Mouse (Mus musculus) small intestine, adult 2 months (tissue): ENCODE data around the gene Hpca. TPM values are rescaled to one million over a fixed set of nuclear protein-coding genes. Genes with fewer than 3 reads are reported as not detected.

ENCODE experiments used
- H3K27ac ChIP-seq: fragments of 200-500 bp; 2 replicates; pipeline ENCODE4 v1.5.1; 2012; ENCODE audit warnings: low read depth, low read length, control low read depth, inconsistent platforms; ENCODE audit not compliant: insufficient read depth
- H3K27me3 ChIP-seq: fragments of 200-500 bp; 2 replicates; pipeline ENCODE4 v1.6.1; 2012; ENCODE audit warnings: mild to moderate bottlenecking, moderate library complexity, low read length, inconsistent platforms; ENCODE audit not compliant: control insufficient read depth, insufficient read depth
- H3K36me3 ChIP-seq: fragments of 200-500 bp; 2 replicates; pipeline ENCODE4 v1.6.1; 2012; ENCODE audit warnings: mild to moderate bottlenecking, low read length, control low read depth, inconsistent platforms; ENCODE audit not compliant: control insufficient read depth, insufficient read depth
- H3K4me1 ChIP-seq: fragments of 200-500 bp; 2 replicates; pipeline ENCODE4 v1.6.1; 2012; ENCODE audit warnings: low read length, inconsistent platforms, mixed read lengths; ENCODE audit not compliant: control insufficient read depth, insufficient read depth, insufficient read length
- H3K4me3 ChIP-seq: fragments of 200-500 bp; 2 replicates; pipeline ENCODE4 v1.5.1; 2012; ENCODE audit warnings: low read depth, mild to moderate bottlenecking, control low read depth, inconsistent platforms, low read length, moderate library complexity
- CTCF ChIP-seq: fragments of 200-500 bp; IDR thresholded peaks from 2 replicates; pipeline ENCODE4 v1.5.1; 2012; ENCODE audit warnings: low read depth, mild to moderate bottlenecking, control low read depth, inconsistent platforms, low read length, moderate library complexity, mixed read lengths; ENCODE audit not compliant: insufficient replicate concordance, insufficient read length; ENCODE audit errors: extremely low read depth
- POLR2A ChIP-seq: fragments of 200-500 bp; IDR thresholded peaks from 2 replicates; pipeline ENCODE4 v1.6.1; 2012; ENCODE audit warnings: low read depth, mild to moderate bottlenecking, control low read depth, inconsistent platforms, low read length, moderate library complexity
- WGBS: fragments of 180-500 bp; shearing (Covaris S2); methylation state at CpG from one replicate; pipeline ENCODE4 v1.1.7; 2018; 5-methylcytosine and 5-hydroxymethylcytosine counted together
- polyA plus RNA-seq: library from polyadenylated mRNA; depleted of rRNA; stranded (reverse); fragments of >200 nt; gene quantifications from 2 replicates; pipeline ENCODE4 v1.2.3, GENCODE M21; 2012

The Hpca gene
- polyA plus RNA-seq, 1 experiment = 0.72 TPM

- H3K4me3 ChIP-seq = peak overlapping the region; percentile 47
- WGBS = 70% methylated on average over 9 of the region's 9 CpGs
- TF ChIP-seq POLR2A (no peak), CTCF (no peak)
Observed at GRCm38 (mm10) chr4:129136189-129136578, 14.3 kb upstream of the Hpca start.

GRCm38 (mm10) chr4:129135637-129136036 is 13.8 kb upstream of the Hpca start:
- peaks cover 28% of the 10 kb centered on the region for H3K27me3 ChIP-seq
- TF ChIP-seq CTCF (no peak), POLR2A (no peak)
- no peak overlapping the region for H3K4me3 ChIP-seq
- H3K27ac ChIP-seq = no peak overlapping the region
- WGBS = 61% methylated on average over 2 of the region's 2 CpGs
- peaks cover 2% of the 10 kb centered on the region; the same call in 1 of the 2 replicates for H3K4me1 ChIP-seq
- H3K36me3 ChIP-seq = no peaks in the 10 kb centered on the region

More at GRCm38 (mm10) chr4:129136189-129136578, 14.3 kb upstream of the Hpca start:
- H3K36me3 ChIP-seq = no peaks in the 10 kb centered on the region
- H3K4me1 ChIP-seq = no peaks in the 10 kb centered on the region; the same call in 1 of the 2 replicates
- peaks cover 28% of the 10 kb centered on the region for H3K27me3 ChIP-seq
- H3K27ac ChIP-seq = no peak overlapping the region

GRCm38 (mm10) chr4:129134799-129135585 is 13.2 kb upstream of the Hpca start:
- no peak overlapping the region for H3K27ac ChIP-seq
- H3K4me3 ChIP-seq = peak overlapping the region; percentile 10; the same call in 1 of the 2 replicates
- no peaks in the 10 kb centered on the region for H3K36me3 ChIP-seq
- WGBS = 17% methylated on average over 15 of the region's 15 CpGs
- peaks cover 5% of the 10 kb centered on the region for H3K4me1 ChIP-seq
- peaks cover 28% of the 10 kb centered on the region for H3K27me3 ChIP-seq
- TF ChIP-seq POLR2A = no peak
- peak; percentile 90; the same call in 1 of the 2 replicates for TF ChIP-seq CTCF

GRCm38 (mm10) chr4:129130755-129131303 is 9.0 kb upstream of the Hpca start:
- H3K36me3 ChIP-seq = no peaks in the 10 kb centered on the region
- H3K27me3 ChIP-seq = peaks cover 5% of the 10 kb centered on the region
- peaks cover 6% of the 10 kb centered on the region; the same call in 1 of the 2 replicates for H3K4me1 ChIP-seq
- H3K4me3 ChIP-seq = peak overlapping the region; percentile 34
- TF ChIP-seq CTCF (no peak), POLR2A (no peak)
- 9% methylated on average over 17 of the region's 17 CpGs for WGBS
- H3K27ac ChIP-seq = no peak overlapping the region

GRCm38 (mm10) chr4:129130149-129130548 is 8.3 kb upstream of the Hpca start:
- Histone ChIP-seq H3K27me3 (no peaks in the 10 kb centered on the region), H3K27ac (no peak overlapping the region), H3K4me3 (no peak overlapping the region), H3K4me1 (peaks cover 9% of the 10 kb centered on the region; the same call in 1 of the 2 replicates), H3K36me3 (no peaks in the 10 kb centered on the region)
- TF ChIP-seq CTCF = peak; percentile 93; the same call in 1 of the 2 replicates
- no peak for TF ChIP-seq POLR2A
- 4% methylated on average over 8 of the region's 8 CpGs for WGBS

- H3K36me3 ChIP-seq = no peaks in the 10 kb centered on the region
- 30% methylated on average over 9 of the region's 9 CpGs for WGBS
- peaks cover 4% of the 10 kb centered on the region; the same call in 1 of the 2 replicates for H3K27me3 ChIP-seq
- H3K4me1 ChIP-seq = peaks cover 9% of the 10 kb centered on the region; the same call in 1 of the 2 replicates
- no peak overlapping the region for H3K4me3 ChIP-seq
- no peak for TF ChIP-seq CTCF
- no peak for TF ChIP-seq POLR2A
- H3K27ac ChIP-seq = no peak overlapping the region
Observed at GRCm38 (mm10) chr4:129129387-129129786, 7.6 kb upstream of the Hpca start.
